Mouse (Mus musculus): Measurements from ENCODE around the gene Khk. TPM values are rescaled to one million over a fixed set of nuclear protein-coding genes. Genes with fewer than 3 reads are reported as not detected.

Khk gene
- polyA plus RNA-seq, 1 experiment from 2014 or later: 14.6 TPM

DNA sequence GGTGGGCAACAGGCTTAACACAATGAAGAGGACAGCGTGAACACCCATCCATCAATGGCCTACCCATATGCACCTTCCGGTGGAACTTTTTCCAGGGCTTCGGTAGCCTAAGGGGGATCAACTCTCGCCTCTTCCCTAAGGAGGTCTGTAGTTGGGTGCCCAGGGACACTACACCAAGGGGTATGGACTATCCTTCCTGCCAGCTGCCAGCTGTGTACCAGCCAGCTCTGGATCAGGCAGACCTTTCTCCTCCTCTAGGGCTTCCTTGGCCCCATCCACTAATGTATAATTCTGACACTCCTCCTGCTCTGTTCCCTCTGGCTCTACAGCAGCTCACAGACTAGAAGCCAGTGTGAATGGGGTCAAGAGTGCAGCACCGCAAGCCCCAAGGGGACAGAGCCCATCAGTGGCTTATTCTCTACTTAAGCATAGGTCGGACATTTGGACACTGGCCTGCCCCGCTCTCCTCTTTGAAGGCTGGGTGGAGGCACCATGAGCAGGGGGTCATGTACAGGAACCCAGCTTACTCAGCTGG, 7.1 kb upstream of the Khk start:
- ATAC-seq (ENCODE audit: insufficient number of reproducible peaks, insufficient read depth, low FRiP score, low TSS enrichment, low read depth): no peak
- peak overlapping the region; percentile 98 for H3K4me2 ChIP-seq
- H3K36me3 ChIP-seq: peaks cover 26% of the 10 kb centered on the region
- H3K9me3 ChIP-seq: no peaks in the 10 kb centered on the region
- H3K9ac ChIP-seq (replicated peaks): peak overlapping the region; percentile 79
- peak overlapping the region; percentile 59 for H3K4me3 ChIP-seq (replicated peaks)
- peaks cover 77% of the 10 kb centered on the region for H3K4me1 ChIP-seq (replicated peaks)
- H3K27ac ChIP-seq: peak overlapping the region; percentile 99
- H3K27me3 ChIP-seq: no peaks in the 10 kb centered on the region
- WGBS: 26% methylated on average over 7 of the region's 7 CpGs

DNA sequence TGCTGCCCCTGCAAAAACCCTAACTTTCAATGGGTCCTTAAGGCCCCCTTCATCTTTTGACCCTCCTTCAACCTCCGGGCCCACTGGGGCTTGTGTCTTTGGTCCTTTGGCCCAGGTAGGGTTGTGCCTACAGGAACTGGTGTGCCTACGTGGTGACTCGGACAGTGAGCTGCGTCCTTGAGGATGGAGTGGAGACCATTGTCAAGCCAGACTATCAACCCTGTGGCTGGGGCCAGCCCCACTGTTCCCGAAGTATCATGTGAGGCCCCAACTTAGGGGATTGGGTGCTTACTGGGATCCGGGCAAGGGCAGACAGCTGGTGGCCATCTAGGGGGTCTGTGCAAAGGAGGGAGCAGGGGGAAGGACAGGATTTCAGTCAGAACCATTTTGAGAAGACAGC, 6.4 kb upstream of the Khk start:
- Histone ChIP-seq H3K27ac (peak overlapping the region; percentile 99), H3K4me1 (replicated peaks) (peaks cover 77% of the 10 kb centered on the region), H3K27me3 (no peaks in the 10 kb centered on the region), H3K36me3 (peaks cover 33% of the 10 kb centered on the region), H3K4me2 (peak overlapping the region; percentile 98), H3K9ac (replicated peaks) (peak overlapping the region; percentile 79), H3K4me3 (replicated peaks) (peak overlapping the region; percentile 59), H3K9me3 (no peaks in the 10 kb centered on the region)
- WGBS: 44% methylated on average over 6 of the region's 6 CpGs
- ATAC-seq (ENCODE audit: insufficient number of reproducible peaks, insufficient read depth, low FRiP score, low TSS enrichment, low read depth): no peak

DNA sequence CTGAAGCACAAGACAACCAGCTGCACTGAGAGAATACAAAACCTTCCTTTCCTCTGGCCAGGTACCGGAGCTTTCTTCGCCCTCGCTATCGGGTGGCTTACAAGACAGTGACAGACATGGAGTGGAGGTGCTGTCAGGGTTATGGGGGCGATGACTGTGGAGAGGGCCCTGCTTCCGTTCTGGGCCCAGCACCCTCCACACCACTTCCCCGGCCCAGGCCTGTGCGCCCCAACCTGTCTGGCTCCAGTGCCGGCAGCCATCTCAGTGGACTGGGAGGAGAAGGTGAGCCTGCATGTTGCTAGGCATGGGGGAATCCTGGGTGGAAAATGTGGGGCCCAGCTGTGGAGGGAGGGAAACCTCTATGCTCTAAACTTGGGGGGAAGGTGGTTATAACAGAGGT, 5.8 kb upstream of the Khk start:
- Histone ChIP-seq H3K4me3 (replicated peaks) (peak overlapping the region; percentile 59), H3K4me1 (replicated peaks) (peaks cover 79% of the 10 kb centered on the region), H3K9me3 (no peaks in the 10 kb centered on the region), H3K27me3 (no peaks in the 10 kb centered on the region), H3K36me3 (peaks cover 39% of the 10 kb centered on the region), H3K9ac (replicated peaks) (peak overlapping the region; percentile 79), H3K4me2 (peak overlapping the region; percentile 98), H3K27ac (peak overlapping the region; percentile 99)
- 51% methylated on average over 9 of the region's 9 CpGs for WGBS
- no peak for ATAC-seq (ENCODE audit: insufficient number of reproducible peaks, insufficient read depth, low FRiP score, low TSS enrichment, low read depth)

DNA sequence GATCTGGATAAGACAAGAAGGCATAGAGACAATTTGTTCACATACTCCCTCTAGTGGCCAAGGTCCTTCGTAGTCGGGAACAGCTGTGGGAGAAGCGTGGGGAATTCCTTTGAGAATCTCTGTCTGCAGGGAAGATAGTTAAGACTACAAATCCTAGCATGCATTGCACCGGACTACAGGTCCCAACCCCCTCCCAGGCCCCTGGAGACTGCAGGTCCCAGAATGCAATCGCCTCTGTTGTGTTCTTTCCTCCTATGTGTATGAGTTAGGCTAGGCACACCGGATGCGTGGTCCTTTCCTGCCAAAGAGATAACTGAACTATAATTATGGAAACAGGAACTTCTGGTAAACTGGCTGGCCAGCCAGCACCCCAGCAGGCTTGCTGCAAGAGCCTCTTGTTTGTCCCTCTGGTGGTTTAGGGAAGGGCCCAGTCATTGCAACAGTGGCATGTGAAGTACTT, 5.2 kb upstream of the Khk start:
- 12% methylated on average over 7 of the region's 7 CpGs for WGBS
- ATAC-seq (ENCODE audit: insufficient number of reproducible peaks, insufficient read depth, low FRiP score, low TSS enrichment, low read depth): no peak
- H3K27ac ChIP-seq: peak overlapping the region; percentile 99; the same call in 1 of the 2 replicates
- H3K36me3 ChIP-seq: peaks cover 45% of the 10 kb centered on the region
- H3K4me2 ChIP-seq: peak overlapping the region; percentile 98
- H3K9ac ChIP-seq (replicated peaks): peak overlapping the region; percentile 79
- no peaks in the 10 kb centered on the region for H3K9me3 ChIP-seq
- H3K4me1 ChIP-seq (replicated peaks): peaks cover 79% of the 10 kb centered on the region
- H3K27me3 ChIP-seq: no peaks in the 10 kb centered on the region
- peak overlapping the region; percentile 59 for H3K4me3 ChIP-seq (replicated peaks)

DNA sequence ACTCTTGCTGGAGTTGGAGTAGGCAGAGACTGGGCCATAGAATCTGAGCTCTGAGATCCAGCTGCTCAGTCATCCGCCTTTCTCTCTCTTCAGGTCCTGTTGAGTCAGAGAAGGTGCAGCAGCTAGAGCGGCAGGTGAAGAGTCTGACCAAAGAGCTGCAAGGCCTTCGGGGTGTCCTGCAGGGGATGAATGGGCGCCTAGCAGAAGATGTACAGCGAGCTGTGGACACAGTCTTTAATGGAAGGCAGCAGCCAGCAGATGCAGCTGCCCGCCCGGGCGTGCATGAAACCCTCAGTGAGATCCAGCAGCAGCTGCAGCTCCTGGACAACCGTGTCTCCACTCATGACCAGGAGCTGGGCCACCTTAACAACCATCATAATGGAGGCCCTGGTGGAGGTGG, 4.4 kb upstream of the Khk start:
- WGBS: 92% methylated on average over 9 of the region's 9 CpGs
- H3K9ac ChIP-seq (replicated peaks): no peak overlapping the region
- no peaks in the 10 kb centered on the region for H3K27me3 ChIP-seq
- 0 out of 2 replicates have a peak overlapping the region, but pooled peaks have one; percentile 1 for H3K4me3 ChIP-seq (replicated peaks)
- H3K4me1 ChIP-seq (replicated peaks): peaks cover 75% of the 10 kb centered on the region
- no peak for ATAC-seq (ENCODE audit: insufficient number of reproducible peaks, insufficient read depth, low FRiP score, low TSS enrichment, low read depth)
- H3K4me2 ChIP-seq: no peak overlapping the region
- peaks cover 47% of the 10 kb centered on the region for H3K36me3 ChIP-seq
- no peak overlapping the region for H3K27ac ChIP-seq
- H3K9me3 ChIP-seq: no peaks in the 10 kb centered on the region

DNA sequence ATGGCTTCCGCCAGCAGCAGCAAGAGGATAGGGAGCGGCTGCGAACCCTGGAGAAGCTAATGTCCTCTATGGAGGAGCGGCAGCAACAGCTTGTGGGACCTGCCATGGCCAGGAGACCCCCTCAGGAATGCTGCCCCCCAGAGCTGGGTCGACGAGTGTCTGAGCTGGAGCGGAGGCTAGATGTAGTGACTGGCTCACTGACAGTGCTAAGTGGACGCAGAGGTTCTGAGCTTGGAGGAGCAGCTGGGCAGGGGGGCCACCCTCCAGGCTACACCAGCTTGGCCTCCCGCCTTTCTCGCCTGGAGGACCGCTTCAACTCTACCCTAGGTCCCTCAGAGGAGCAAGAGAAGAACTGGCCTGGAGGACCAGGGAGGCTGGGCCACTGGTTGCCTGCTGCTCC, 3.9 kb upstream of the Khk start:
- no peak overlapping the region for H3K4me2 ChIP-seq
- 84% methylated on average over 11 of the region's 11 CpGs for WGBS
- H3K4me1 ChIP-seq (replicated peaks): peaks cover 75% of the 10 kb centered on the region
- no peak overlapping the region for H3K9ac ChIP-seq (replicated peaks)
- no peak for ATAC-seq (ENCODE audit: insufficient number of reproducible peaks, insufficient read depth, low FRiP score, low TSS enrichment, low read depth)
- H3K4me3 ChIP-seq (replicated peaks): 0 out of 2 replicates have a peak overlapping the region, but pooled peaks have one; percentile 1
- H3K27me3 ChIP-seq: no peaks in the 10 kb centered on the region
- peak overlapping the region; percentile 35; the same call in 1 of the 2 replicates for H3K27ac ChIP-seq
- peaks cover 47% of the 10 kb centered on the region for H3K36me3 ChIP-seq
- H3K9me3 ChIP-seq: no peaks in the 10 kb centered on the region

DNA sequence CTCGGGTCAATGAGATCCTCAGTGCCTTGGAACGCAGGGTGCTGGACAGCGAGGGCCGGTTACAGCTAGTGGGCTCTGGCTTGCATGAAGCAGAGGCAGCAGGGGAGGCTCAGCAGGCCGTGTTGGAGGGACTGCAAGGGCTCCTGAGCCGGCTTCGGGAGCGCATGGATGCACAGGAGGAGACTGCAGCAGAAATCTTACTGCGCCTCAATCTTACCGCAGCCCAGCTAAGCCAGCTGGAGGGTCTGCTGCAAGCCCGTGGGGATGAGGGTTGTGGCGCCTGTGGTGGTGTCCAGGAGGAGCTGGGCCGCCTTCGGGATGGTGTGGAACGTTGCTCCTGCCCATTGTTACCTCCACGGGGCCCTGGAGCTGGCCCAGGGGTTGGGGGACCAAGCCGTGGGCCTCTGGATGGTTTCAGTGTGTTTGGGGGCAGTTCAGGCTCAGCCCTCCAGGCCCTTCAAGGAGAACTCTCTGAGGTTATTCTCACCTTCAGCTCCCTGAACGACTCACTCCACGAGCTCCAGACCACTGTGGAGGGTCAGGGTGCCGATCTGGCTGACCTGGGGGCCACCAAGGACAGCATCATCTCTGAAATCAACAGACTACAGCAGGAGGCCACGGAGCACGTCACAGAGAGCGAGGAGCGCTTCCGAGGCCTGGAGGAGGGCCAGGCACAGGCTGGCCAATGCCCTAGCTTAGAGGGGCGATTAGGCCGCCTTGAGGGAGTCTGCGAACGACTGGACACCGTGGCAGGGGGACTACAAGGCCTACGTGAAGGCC, 3.1 kb upstream of the Khk start:
- Histone ChIP-seq H3K4me1 (replicated peaks) (peaks cover 75% of the 10 kb centered on the region), H3K9me3 (no peaks in the 10 kb centered on the region), H3K27me3 (no peaks in the 10 kb centered on the region), H3K27ac (peak overlapping the region; percentile 35; the same call in 1 of the 2 replicates), H3K4me3 (replicated peaks) (no peak overlapping the region), H3K4me2 (no peak overlapping the region), H3K9ac (replicated peaks) (peak overlapping the region; percentile 42; the same call in 1 of the 2 replicates), H3K36me3 (peaks cover 47% of the 10 kb centered on the region)
- no peak for ATAC-seq (ENCODE audit: insufficient number of reproducible peaks, insufficient read depth, low FRiP score, low TSS enrichment, low read depth)
- 87% methylated on average over 31 of the region's 31 CpGs for WGBS

DNA sequence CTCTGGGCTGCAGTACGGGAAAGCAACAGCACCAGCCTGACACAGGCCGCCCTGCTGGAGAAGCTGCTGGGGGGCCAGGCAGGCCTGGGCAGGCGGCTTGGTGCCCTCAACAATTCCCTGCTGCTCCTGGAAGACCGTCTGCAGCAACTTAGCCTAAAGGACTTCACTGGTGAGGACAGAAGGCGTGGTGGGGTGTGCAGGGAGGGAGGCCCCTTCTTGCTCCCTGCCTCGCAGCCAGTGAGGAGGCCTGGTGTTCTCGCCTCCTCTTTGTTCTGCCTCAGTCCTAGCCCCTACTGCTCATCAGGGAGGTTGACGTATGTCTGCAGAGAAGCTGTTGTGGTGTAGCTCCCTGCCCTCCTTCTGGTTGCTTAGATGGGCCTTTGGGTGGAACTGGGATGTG, 2.5 kb upstream of the Khk start:
- Histone ChIP-seq H3K4me3 (replicated peaks) (no peak overlapping the region), H3K9me3 (no peaks in the 10 kb centered on the region), H3K27ac (peak overlapping the region; percentile 23; the same call in 1 of the 2 replicates), H3K4me1 (replicated peaks) (peaks cover 74% of the 10 kb centered on the region), H3K9ac (replicated peaks) (peak overlapping the region; percentile 42; the same call in 1 of the 2 replicates), H3K27me3 (no peaks in the 10 kb centered on the region), H3K4me2 (no peak overlapping the region), H3K36me3 (peaks cover 47% of the 10 kb centered on the region)
- no peak for ATAC-seq (ENCODE audit: insufficient number of reproducible peaks, insufficient read depth, low FRiP score, low TSS enrichment, low read depth)
- 77% methylated on average over 8 of the region's 8 CpGs for WGBS

DNA sequence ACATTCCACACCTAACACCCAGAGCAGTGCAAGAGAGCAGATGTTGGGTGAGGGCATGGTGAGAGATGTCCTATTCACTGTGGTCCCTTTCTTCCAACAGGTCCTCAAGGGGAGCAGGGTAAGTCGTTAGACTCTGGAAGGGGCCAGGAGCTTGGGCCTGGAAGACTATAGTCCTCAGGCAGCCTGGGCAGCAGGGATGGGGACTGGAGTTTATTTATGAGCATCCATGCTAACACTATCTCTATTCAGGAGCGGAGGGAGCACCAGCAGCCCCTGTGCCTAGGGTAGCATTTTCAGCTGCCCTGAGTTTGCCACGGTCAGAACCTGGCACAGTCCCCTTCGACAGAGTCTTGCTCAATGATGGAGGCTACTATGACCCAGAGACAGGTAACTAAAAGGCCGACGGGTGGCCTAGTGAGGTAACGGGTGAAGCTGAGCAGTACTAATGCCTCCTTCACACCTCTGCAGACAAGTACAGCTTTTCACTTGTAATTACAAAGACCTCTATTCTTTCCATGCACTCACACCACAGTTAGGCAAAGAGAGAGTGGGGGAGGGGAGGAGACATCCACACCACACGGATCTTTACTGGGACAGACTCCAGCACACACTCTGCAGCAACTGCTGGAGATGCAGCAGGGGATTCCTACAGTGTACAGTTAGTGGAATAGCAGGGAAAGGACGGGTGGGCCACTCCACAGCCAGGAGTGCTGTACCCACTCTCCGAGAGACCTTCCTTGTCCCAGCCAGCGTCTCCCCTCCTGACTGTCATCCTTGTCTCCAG, 1.2 kb upstream of the Khk start:
- Histone ChIP-seq H3K9me3 (no peaks in the 10 kb centered on the region), H3K36me3 (peaks cover 47% of the 10 kb centered on the region), H3K9ac (replicated peaks) (no peak overlapping the region), H3K4me2 (no peak overlapping the region; the same call in 1 of the 2 replicates), H3K27me3 (no peaks in the 10 kb centered on the region), H3K27ac (peak overlapping the region; percentile 64), H3K4me3 (replicated peaks) (no peak overlapping the region; the same call in 1 of the 2 replicates), H3K4me1 (replicated peaks) (peaks cover 66% of the 10 kb centered on the region)
- WGBS: 72% methylated on average over 11 of the region's 11 CpGs
- ATAC-seq (ENCODE audit: insufficient number of reproducible peaks, insufficient read depth, low FRiP score, low TSS enrichment, low read depth): no peak

DNA sequence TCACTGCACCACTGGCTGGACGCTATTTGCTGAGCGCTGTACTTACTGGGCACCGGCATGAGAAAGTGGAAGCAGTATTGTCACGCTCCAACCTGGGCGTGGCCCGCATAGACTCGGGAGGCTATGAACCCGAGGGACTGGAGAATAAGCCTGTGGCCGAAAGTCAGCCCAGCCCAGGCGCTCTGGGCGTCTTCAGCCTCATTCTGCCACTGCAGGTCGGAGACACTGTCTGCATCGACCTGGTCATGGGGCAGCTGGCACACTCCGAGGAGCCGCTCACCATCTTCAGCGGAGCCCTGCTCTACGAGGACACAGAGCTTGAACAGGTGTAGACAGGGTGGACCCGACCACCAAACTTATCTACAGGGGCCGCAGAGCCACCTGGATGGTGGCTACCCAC, 610 bp upstream of the Khk start:
- Histone ChIP-seq H3K4me1 (replicated peaks) (peaks cover 60% of the 10 kb centered on the region), H3K9ac (replicated peaks) (no peak overlapping the region), H3K4me2 (no peak overlapping the region; the same call in 1 of the 2 replicates), H3K27ac (peak overlapping the region; percentile 64; the same call in 1 of the 2 replicates), H3K36me3 (peaks cover 47% of the 10 kb centered on the region), H3K27me3 (no peaks in the 10 kb centered on the region), H3K9me3 (no peaks in the 10 kb centered on the region), H3K4me3 (replicated peaks) (0 out of 2 replicates have a peak overlapping the region, but pooled peaks have one; percentile 46)
- 68% methylated on average over 19 of the region's 19 CpGs for WGBS
- peak; percentile 7; the same call in 1 of the 2 replicates for ATAC-seq (ENCODE audit: insufficient number of reproducible peaks, insufficient read depth, low FRiP score, low TSS enrichment, low read depth)
